Mouse (Mus musculus): ENCODE measurements around the gene Rabgap1l.

Rabgap1l gene

DNA sequence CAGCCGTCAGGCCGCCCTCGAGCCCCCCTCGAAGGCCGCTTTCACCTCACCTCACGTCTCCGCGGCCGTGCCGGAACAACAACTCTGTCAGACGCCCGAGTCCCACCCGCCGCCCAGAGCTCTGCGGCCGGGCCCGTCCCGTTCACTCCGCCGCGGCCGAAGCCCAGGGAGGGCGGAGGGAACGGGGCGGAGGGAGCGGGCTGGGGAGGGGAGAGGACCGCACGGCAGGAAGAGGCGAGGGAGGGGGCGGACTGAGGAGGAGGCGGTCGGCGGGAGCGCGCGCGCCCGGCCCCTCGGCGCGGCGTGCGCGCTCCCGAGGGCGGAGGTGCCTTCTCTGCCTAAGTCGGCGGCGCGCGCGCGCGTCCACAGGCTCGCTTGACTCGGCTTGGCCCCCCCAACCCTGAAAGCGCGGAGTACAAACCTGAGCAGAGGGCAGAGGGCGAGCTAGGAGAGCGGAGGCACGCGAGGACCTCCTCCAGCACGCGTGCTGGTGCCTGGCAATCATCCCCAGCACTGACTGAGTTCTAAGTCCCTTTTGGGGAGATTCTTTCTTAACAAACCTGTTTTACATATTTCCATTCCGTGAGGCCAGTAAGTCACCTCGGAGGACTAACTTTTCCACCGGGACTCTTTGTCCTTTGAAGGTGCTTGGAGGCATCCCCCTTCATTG is at the start of gene Rabgap1l:
Gene Rabgap1l (minus strand): TSS at position 526 of the 670 bp plus-strand sequence.
- CTCF ChIA-PET: no interaction called here

DNA sequence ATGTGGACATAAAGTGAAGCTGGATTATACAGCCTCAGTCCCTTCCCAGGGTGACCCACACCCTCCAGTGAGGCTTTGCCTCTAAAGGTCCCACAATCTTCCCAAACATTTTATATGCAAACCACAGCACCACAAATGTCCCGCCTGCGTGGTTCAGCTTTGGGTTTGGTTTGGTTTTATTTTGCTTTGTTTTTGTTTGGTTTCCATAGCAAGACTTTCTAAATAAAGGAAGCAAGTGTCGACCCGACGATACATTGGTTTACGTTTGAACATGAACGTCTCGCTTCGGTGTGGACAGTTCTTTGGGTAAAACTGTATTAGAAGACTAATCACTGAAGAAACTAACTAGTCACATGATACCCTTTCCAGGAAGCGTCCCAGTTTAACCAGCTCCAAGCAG is 49.6 kb upstream of the Rabgap1l start:
- CTCF ChIA-PET: interaction anchor here (0.5 kb wide), 1 partner anchor 83 kb away, joined by 4 read pairs; no protein-coding TSS in a partner anchor

DNA sequence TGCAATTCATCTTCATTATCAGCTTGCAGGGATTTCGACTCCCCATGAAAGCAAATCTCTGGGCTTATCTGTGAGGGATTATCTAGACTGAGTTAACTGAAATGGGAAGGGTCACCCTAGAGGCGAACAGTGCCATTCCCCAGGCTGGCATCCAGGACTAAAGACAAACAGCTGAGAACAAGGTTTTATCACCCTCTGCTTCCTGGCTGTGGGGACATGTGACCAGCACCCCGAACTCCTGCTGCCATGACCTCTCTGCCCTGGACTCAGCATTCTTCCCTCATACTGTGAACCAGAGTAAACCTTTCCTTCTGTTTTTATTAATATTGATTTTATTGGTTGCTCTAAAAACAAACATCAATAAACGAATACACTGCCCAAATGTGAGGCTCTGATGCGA is 47.6 kb upstream of the Rabgap1l start:
- CTCF ChIA-PET: no interaction called here

DNA sequence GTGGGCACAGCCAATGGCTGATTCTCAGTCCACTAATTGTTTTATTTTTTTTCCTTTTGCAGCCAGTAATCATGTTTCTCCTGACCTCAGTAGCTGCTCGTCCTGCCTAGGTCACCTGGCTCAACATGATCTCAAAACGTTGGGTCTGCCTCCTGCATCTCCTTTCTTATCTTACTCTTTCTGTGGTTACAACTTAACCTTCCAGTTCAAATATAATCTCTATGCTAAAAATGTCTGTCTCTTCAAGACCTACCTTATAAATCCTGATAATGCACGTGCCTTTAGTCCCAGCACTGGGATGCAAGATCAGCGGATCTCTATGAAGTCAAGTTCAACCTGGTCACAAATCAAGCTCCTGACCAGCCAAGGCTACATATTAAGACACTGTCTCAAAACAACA is 46.1 kb upstream of the Rabgap1l start:
- CTCF ChIA-PET: interaction anchor here (0.7 kb wide), 1 partner anchor 45 kb away, joined by 3 read pairs; no protein-coding TSS in a partner anchor

DNA sequence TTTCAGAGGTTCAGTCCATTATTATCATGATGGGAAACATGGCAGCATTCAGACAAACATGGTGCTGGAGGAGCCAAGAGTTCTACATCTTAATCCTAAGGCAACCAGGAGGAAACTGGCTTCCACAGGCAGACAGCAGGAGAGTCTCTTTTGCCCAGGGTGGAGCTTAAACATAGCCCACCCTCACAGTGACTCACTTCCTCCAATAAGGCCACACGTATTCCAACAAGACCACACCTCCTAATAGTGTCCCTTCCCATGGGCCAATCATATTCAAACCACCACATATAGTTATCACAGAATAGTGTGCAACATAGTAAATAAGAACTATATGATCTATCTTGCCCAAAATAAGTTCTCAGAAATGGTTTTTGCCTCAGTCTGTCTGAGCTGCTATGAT is 41.4 kb upstream of the Rabgap1l start:
- CTCF ChIA-PET: no interaction called here

DNA sequence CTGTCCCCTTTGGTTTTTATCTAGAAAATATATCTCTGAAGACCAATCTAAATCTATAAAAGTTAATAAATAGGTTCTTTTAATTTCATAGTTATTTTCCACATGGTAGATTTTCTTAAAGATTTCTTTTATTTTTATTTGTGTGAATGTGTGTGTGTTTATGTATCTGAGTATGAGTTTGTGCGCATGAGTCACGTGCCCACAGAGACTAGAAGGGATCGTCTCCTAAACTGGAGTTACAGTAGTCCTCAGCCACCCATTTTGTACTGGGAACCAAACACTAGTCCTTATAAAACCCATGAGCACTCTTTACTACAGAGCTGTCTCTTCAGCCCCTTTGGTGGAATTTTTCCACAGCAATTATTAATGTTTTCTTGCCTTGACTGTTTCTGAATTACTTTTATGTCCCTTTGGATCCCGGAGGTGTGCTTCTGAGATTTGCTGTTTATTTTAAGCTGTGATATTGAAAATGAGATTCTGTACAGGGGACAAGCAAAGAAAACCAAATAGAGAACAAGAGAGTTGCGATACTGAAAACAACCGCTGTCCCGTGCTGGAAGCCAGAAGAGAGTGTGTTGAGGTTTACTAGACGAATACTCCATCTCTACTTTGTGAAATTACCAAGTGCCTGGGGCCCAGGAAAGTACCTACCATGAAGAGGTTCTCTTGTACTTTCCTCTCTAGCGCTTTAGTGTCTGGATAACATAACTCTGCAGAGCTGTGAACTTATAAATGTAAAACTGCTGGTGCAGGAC is 39.4 kb upstream of the Rabgap1l start:
- CTCF ChIA-PET: interaction anchor here (0.6 to 0.7 kb wide), 2 partner anchors 239 to 404 kb away, joined by 4 to 6 read pairs; no protein-coding TSS in a partner anchor

DNA sequence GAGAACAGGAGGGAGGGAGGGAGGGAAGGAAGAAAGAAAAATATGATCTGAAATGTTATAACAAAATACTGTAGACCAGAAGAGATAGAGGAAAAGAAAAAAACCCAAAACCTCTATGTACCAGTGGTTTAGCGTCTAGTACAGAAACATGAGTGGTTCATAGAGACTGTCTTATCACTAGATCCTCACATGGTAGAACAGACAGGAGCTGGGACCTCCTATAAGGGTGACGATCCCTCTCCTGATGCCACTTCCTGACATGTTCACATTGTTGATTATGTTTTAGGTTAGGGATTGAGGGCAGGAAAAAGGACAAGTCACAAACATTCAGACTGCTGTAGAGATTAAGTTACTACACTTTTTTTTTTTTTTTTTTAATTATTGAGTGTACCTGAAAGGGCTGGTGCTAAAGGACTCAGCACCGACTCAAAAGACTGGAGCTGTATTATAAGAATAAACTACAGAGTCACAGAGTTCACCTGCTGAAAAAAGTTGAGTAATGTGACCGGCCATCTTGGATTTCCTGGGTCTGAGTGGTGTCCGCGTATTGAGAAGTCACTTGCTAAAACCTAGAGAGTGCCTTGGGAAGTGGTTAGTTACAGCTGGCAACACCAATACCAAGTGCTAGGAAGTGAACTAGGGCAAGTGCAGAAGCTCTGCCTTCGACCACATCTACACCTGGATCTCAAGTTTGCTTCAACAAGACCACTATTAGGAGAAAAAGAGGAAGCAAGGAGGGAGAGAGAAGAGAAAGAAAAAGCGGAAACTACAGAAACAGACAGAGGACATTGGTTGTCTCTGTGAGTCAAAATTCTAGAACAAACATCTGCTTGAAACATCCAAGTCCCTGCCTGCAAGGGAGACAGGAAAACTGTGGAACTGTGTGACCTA is 37.8 kb upstream of the Rabgap1l start:
- CTCF ChIA-PET: interaction anchor here (0.6 kb wide), 1 partner anchor 16 kb away, joined by 13 read pairs; no protein-coding TSS in a partner anchor

DNA sequence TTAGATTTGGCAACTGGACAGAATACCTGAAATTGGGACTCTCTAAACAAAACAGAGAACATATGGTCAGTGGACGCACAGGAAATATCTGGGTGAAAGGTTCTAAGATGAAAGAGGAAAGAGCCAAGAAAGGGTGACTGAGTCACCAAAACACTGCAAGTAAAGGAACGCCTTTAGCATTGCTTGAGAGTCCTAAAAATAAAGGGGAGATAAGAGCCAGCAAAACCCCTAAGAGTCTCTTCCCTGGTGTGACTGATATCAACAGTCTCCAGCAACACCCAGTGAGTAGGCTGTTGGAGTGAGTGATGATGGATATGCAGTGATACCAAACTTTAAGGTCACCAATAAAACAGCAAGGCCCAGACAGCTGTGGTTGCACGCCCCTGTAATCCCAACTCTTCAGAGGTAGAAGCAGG is 32.4 kb upstream of the Rabgap1l start:
- CTCF ChIA-PET: no interaction called here

DNA sequence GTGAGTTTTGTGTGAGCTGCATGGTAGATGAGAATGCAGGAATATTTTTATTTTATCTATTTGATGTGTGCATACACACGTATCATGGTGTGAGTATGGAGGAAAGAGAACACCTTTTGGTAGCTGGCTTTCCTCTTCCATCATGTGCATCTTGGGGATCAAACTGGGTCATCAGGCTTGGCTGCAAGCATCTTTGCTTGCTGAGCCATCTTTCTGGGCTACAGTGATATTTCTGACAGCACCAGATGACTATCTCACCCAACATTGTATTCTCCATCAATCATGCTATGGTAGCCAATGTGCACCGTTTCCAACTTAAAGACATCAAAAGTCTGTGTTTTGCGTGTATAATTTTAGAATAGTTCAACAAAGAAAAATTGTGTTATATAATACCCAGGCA is 30.6 kb upstream of the Rabgap1l start:
- CTCF ChIA-PET: no interaction called here

DNA sequence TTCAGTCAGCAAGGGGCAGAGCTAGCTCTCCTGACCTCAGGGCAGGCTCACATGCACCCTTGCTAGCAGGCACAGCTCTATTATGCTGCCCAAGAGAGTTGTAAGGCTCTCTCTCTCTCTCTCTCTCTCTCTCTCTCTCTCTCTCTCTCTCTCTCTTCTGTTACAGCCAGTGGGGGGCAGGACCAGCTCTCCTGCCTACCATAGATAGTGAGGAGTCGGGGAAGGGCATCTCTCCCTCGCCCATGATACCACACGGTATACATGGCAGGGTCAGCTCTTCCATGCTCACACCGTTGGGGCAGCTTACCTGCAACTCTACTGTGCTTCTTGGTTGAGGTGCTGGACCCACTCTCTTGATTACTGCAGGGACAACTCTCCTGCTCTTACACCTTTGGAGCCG is 21.2 kb upstream of the Rabgap1l start:
- CTCF ChIA-PET: interaction anchor here (0.6 to 0.7 kb wide), 3 partner anchors 12 to 21 kb away, joined by 3 to 13 read pairs (median 6); no protein-coding TSS in a partner anchor

DNA sequence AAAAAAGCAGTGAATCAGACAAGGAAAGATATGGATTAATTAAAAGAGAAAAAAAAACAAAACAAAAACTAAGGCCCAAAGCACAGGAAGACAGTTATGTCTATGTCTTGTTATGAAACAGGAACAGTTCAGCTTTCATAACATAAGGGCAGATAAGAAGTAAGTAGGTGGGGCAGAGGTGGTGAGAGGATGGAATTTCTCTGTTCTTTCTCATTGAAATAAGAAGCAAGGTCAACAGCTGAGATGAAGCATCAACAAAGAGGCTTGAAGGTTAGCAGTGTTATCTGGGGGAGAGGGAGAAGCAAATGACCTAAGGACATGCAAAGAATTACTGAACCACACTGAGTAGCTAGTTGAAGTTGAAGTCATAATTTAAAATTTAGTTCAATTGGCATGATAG is 19.4 kb upstream of the Rabgap1l start:
- CTCF ChIA-PET: interaction anchor here (1.7 kb wide), 1 partner anchor 19 kb away, joined by 5 read pairs; no protein-coding TSS in a partner anchor

DNA sequence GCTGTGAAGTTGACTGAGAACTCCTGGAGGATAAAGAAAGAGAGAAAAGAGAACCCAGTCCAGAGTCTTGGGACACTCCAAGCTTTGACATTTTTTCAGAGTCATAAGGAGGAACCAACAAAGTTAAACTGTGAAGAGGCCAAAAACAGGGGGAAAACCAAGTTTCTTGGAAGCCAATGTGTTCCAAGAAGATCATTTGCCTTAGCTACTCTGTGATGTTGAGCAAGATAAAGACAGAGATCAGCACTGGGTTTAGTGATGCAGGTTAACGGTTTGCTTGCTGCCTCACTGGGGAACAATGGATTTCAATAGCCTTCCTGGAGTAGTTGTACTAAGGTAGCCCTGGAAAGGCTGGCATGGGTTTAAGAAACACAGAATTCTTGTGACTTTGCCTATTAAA is 18.9 kb upstream of the Rabgap1l start:
- CTCF ChIA-PET: interaction anchor here (1.7 kb wide), 1 partner anchor 18 kb away, joined by 5 read pairs; no protein-coding TSS in a partner anchor

DNA sequence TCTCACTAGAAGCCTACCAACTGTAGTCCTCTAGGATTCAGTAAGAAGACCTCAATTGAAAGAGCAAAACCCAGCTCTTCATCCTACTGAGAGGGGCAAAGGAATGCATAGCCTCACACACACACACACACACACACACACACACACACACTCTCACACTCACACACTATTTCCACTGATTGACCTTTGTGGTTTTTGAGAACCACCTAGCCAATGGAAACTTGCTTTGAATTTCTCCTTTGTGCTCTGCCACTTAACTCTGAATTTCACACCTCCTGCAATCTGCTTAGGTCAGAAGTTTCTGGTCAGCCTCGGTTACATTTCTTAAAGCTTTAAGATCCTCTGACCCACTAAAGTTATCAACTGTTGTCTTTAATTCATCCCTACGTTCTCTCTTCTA is 12.3 kb upstream of the Rabgap1l start:
- CTCF ChIA-PET: no interaction called here

DNA sequence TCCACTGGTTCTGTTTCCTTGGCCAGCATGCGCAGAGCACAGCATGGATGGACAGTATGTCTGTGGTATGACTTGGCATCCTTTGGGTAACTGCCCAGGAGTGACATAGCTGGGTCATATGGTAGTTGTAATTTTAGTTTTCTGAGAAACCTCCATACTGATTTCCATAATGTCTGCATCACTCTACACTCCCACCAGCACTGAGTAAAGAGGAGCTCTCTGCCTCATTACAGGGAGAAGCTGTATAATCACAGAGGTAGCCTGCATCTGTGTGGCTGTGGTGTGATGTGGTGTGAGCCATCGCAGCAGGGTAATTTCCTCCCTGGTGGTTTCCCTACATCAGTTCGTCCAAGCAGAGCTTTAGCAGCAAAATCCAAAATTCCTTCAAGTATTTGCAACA is 7.0 kb upstream of the Rabgap1l start:
- CTCF ChIA-PET: interaction anchor here (0.7 kb wide), 1 partner anchor 39 kb away, joined by 4 read pairs; no protein-coding TSS in a partner anchor

DNA sequence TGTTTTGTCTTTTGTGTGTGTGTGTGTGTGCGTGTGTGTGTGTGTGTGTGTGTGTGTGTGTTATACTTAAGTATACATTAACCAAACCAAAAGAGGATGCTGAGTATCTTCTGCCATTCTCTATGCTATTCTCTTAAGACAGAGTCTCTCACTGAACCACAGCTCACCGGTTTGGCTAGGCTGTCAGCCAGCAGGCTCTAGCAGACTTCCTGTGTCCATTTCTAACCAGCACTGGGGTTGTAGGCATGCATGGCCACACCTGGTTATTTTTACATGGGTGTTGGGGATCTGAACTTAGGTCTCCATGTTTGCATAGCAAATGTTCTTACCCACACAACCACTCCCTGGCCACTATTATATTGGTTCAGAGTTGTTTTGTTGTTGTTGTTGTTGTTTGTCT is 2.0 kb upstream of the Rabgap1l start:
- CTCF ChIA-PET: no interaction called here

DNA sequence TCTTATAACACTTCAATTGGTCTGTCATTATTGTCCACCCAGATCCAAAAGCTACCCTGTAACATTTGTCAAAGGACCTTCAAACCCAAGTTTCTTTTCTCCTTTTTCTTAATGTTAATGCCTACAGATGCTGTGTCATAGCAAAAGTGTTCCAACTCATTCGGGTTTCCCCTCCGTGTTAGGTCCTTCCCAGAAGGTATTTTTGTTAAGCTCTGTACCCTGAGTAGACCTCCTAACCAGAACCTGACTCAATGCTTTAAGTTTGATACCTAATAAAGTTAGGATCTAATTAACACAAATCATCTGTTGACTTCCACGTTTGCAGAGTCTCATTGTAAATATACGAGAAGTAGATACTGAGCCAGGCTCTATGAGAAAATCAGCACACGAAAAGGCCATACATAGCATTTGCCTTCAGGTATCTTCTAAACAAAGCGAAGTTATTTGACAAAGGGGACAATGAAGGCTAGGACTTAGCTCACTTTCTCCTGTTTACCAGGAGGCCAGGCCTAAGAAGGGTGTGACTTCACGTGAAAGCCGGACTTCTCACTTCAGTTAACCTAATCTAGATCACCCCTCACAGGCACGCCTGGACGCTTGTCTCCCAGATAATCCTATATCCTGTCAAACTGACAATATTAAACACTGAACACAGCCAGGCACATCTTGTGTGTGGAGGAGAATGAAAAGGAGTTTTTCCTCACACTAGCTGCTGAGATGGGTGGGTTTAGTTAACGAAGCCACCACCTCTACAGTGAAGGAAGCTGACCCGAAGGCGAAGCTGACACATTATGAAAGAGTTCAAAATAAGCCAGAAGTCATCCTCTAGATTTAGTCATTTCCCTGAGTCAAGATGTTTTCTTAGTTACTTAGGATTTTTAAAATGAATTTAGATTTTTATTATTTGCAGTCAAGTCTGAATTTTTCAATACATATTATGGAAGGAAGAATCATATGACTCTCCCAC is 1.1 kb upstream of the Rabgap1l start:
- CTCF ChIA-PET: interaction anchor here (0.6 to 0.8 kb wide), 4 partner anchors 10 to 143 kb away, joined by 3 to 5 read pairs (median 3); no protein-coding TSS in a partner anchor

DNA sequence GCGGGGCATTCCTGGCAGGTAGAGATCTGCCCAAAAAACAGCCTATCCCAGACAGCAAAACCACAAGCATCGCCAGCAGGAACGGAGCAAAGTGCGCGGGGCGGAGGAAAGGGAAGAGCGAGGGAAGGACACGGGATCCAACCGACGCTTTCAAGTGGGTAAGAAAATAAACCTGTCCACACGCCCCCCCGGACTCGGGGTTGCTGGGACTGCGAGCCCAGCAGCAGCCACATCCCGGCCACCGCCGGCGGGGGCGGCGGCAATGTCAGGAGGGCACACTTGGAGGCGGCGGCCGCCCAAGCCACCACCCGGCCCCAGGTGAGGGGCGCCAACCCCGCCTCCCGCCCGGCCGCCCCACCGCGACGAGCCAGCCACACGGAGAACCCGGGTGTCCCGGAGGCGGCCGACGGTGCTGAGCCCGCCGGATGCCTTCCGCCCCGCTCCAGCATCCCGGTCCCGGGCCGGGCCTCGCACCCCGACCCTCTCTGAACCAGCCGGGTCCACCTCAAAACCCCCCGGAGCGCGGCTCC is 790 bp downstream of the Rabgap1l start:
- CTCF ChIA-PET: no interaction called here

DNA sequence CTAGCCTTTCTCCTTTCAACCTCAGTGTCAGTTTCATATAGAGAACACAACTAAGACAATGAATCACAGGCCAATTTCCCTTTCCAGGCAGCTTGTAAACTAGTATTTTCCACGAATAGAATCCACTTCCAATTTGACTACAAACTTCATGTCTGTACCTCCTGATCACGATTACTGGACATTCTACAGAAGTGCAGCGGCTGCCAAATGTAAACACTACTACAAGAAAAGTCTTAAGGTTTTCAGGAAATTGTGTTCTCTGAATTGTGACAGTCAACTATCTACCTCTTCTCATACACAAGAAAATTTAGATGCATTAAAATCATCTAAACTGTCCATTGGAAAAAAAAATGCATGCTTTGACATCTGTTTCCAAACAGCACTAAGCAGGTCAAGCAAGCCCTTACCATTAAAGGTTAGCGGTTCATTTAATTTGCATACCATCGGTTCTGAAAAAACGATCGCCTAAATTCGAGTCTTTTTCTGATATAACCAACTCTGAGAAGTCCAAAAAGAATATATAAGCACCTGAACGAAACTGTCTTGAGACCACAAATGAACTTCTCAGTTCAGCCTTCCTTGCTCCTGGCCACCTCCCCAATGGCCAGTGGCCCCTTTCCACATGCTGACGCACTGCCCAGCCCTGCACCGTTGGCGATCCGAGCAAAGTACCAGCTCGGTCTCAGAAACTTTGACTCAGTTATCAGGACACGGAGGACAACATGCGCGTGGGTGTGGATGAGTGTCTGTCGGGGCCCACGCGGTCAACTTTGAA is 1.4 kb downstream of the Rabgap1l start:
- CTCF ChIA-PET: no interaction called here

DNA sequence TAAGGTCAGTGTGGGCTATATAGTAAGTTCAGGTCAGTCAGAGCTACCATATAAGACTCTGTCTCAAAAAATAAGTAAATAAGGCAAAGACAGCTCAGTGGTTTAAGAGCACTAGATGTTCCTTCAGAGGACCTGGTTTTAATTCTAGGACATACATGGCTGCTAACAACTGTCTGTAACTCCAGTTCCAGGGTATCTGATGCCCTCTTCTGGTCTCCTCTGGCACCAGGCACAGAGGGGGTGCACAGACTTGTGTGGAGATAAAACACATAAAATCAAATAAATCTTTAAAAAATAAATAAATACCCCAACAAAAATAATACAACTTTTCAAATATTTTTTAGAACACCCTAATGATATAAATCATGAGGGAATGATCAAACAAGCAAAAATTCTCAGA is 2.4 kb downstream of the Rabgap1l start:
- CTCF ChIA-PET: interaction anchor here (1.2 kb wide), 1 partner anchor 19 kb away, joined by 3 read pairs; no protein-coding TSS in a partner anchor
